Mouse (Mus musculus) embryo, embryonic 10 days (tissue): Measurements from ENCODE around the gene Dpagt1.
A peak's percentile ranks its signal among the peaks of the same experiment; 100 is the strongest.

Source experiments
- DNase-seq: peaks from one replicate; pipeline ENCODE4 v3.0.0-alpha.2; 2015; ENCODE audit warnings: low spot score

Dpagt1 gene

GRCm38 (mm10) chr9:44379054-44379834, 53.4 kb downstream of the Dpagt1 start, which contains the start of gene Hyou1:
Gene Hyou1, plus strand, starts transcription at chr9:44379490.
- peak; percentile 98 for DNase-seq

- no peak for DNase-seq
Observed at GRCm38 (mm10) chr9:44379862-44380261, 54.0 kb downstream of the Dpagt1 start.
